Mouse (Mus musculus): ENCODE results near the gene Tnfsfm13.

The Tnfsfm13 gene

DNA sequence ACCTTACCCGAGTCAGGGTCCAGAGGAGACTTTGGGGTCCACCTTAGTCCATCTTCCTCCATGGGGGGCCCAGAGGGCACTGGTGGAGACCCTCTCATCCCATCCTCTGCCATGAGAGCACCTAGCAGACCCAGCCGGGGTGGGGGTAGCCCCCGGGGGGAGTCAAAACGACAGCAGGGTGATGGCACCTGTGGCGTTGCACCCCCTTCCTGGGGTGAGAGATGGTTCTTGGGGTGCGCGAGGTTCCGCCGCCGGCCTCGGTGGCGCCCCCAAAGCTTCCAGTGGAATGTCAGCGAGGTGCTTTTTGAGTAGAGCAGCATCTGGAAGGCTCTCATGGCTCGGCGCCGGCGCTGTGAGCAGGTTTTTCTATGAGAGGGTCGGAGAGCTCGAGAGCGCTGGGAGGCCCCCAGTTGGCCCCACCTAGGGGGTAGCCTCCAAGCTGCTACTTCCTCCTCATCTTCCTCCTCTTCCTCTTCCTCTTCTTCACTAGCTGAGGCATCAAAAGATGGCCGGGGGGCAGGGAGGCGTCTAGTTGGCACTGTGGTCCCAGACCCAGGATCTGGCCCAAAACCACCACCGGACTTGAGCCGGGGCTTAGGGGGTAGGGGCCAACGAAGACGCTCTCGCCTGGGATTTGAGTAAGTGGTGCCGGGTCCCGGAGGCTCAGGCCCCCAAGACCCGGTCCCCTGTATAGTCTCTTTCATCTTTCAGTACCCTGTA is 15.6 kb downstream of the Tnfsfm13 start:
- no peak for DNase-seq

- no peak for DNase-seq
Observed at GRCm38 (mm10) chr11:69679144-69679543, 16.8 kb downstream of the Tnfsfm13 start.

DNA sequence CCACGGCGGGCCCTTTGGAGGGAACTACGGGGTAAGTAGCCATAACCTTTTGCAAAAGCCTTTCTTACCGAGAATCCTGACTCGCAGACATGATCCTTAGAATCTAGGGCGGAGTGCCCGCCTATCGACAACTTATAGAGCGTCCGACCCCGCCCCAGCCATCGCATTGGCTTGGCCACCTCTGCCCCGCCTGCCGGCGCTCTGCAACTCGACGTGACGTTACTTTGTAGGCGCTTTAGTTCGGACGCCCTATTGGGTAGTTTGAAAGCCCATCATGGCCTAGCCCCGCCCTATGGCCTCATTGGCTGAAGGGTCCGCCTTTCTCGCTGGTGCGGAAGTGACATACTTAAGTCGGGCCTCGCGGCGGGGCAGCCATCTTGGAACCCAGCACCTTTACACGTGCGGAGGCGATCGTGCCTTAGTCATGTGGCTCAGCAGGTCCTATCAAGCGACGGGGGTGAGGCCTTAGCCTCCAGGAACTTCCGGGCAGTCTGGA is 23.6 kb downstream of the Tnfsfm13 start, which contains the start of gene Eif4a1:
Gene Eif4a1 (minus strand): TSS at position 213 of the 496 bp plus-strand sequence.
- DNase-seq: peak; percentile 100

- no peak for DNase-seq
Observed at GRCm38 (mm10) chr11:69671726-69672124, 24.2 kb downstream of the Tnfsfm13 start.

- peak; percentile 97 for DNase-seq
Observed at GRCm38 (mm10) chr11:69670786-69671725, 24.8 kb downstream of the Tnfsfm13 start.

DNA sequence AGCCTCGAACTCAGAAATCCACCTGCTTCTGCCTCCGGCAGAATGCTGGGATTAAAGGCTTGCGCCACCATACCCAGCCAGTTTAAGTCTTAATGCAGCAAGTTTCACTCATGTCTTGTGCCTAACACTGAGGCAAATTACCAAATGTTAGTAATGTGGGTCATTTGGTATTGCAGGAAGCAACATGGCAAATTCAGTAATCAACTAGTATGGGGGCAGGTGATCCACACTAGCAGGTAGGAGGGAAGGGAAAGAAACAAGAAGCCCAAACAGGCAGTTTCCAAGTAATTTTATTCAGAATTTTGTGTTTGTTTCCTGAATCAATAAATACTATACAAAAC is 29.3 kb downstream of the Tnfsfm13 start:
- DNase-seq: no peak

- peak in 1 of 2 experiments; percentile 48 for DNase-seq
Observed at GRCm38 (mm10) chr11:69665961-69666664, 29.8 kb downstream of the Tnfsfm13 start, which contains the start of gene Cd68. TSS of gene Cd68 (minus strand) at chr11:69666153.

- peak in 1 of 2 experiments; percentile 34 for DNase-seq
Observed at GRCm38 (mm10) chr11:69665457-69665960, 30.4 kb downstream of the Tnfsfm13 start.

DNA sequence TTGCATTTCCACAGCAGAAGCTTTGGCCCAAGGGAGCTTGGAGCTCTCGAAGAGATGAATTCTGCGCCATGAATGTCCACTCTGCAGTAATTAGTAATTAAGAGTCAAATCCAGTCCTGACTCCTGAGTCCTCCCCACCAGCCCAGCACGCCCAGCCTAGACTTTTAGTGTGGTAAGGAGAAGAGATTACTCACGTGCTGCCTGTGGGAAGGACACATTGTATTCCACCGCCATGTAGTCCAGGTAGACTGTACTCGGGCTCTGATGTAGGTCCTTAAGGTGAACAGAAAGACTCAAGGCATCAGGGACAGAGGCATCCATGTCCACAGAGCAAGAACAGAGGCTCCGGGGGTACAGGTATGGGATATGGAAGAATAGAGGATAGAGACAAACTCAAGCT is 31.1 kb downstream of the Tnfsfm13 start:
- DNase-seq: peak in 1 of 2 experiments; percentile 33

- DNase-seq: peak in 1 of 2 experiments; percentile 66
Observed at GRCm38 (mm10) chr11:69663795-69664194, 32.1 kb downstream of the Tnfsfm13 start.

- peak in 1 of 2 experiments; percentile 60 for DNase-seq
Observed at GRCm38 (mm10) chr11:69662967-69663671, 32.8 kb downstream of the Tnfsfm13 start.

- peak; percentile 94 to 98 for DNase-seq
Observed at GRCm38 (mm10) chr11:69662213-69662966, 33.5 kb downstream of the Tnfsfm13 start, which contains the start of gene Mpdu1. TSS of gene Mpdu1 (minus strand) at chr11:69662642.

- peak in 1 of 2 experiments; percentile 58 for DNase-seq
Observed at GRCm38 (mm10) chr11:69661221-69661881, 34.5 kb downstream of the Tnfsfm13 start.

DNA sequence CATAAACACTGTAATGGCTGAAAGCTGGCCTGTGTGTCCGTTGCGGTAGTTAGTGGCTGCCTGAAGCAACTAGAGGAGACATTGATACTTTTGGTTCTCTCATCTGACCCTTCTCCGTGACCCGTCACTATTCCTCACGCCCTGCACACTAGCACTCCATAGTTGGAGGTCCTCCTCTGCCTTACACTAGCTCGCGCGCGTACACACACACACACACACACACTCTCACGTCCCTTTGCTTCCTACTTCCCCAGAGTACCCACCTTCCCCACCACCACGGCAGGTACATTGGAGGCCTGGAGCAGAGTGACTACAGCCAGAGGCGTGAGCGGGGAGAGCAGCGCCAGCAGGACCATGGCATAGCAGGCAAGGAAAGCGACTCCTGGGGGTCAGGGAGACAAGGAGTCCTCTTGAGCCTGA is 38.4 kb downstream of the Tnfsfm13 start:
- DNase-seq: peak in 1 of 2 experiments; percentile 36

DNA sequence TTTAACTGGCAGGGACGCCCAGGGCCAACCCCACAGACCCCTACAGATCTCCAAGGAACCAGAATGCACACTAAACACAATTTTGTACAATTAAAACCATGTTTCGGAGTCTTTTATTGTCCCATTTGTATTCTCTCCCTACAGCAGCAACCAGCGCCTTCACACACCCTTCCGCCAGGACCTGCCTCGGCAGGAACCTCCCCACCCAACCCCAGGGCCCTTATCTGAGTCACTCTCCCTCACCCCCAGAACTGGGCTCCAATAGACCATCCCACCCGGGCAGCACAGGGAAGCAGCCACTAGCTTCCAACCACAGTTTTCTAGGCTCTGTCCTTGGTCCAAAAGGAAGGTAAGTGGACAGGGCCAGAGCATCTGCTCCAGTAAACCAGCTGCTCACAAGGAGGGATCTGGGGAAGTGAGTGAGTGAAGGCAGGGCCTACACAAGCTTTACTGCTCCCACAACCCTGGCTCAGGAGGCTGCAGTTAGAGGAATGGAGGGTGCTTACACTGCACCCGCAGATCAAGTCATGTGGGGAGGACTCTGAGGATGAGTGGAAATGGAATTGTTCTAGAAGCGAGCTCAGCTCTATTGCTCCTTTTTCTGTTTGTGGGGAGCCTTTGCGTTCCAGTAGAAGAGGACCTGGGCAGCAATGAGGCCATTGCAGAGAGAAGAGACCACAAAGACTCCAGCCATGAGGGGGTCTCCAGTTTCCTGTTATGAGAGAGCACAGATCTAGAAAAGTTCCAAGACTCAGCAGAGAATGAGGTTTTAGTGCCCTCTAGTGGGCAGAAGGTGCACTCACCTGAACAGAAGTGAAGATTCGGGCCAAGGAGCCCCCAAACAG is 39.1 kb downstream of the Tnfsfm13 start:
- DNase-seq: peak; percentile 37 to 57

- DNase-seq: no peak
Observed at GRCm38 (mm10) chr11:69656065-69656455, 39.8 kb downstream of the Tnfsfm13 start.

- peak; percentile 79 for DNase-seq
Observed at GRCm38 (mm10) chr11:69655264-69656064, 40.4 kb downstream of the Tnfsfm13 start, which contains the start of gene Sox15. TSS of gene Sox15 (plus strand) at chr11:69655314.

- peak in 1 of 2 experiments; percentile 43 for DNase-seq
Observed at GRCm38 (mm10) chr11:69654760-69655159, 41.1 kb downstream of the Tnfsfm13 start.
